Mouse (Mus musculus) ovary, adult 10 weeks (tissue): Measurements from ENCODE around the gene Cxcl15. TPM values are rescaled to one million over a fixed set of nuclear protein-coding genes. Genes with fewer than 3 reads are reported as not detected.

Source experiments
- polyA plus RNA-seq: library from polyadenylated mRNA; stranded (reverse); fragments of 350-450 nt; fragmentation: Illumina TruSeq; extraction: RNeasy Lipid Tissue Mini Kit (QIAGEN cat#74804); gene quantifications from one replicate; pipeline ENCODE4 v1.2.3, GENCODE M21; 2014

Gene Cxcl15
- polyA plus RNA-seq: 0.34 TPM

GRCm38 (mm10) chr5:90794195-90794625 is at the start of gene Cxcl15:
Gene Cxcl15, plus strand, starts transcription at chr5:90794534.

DNA sequence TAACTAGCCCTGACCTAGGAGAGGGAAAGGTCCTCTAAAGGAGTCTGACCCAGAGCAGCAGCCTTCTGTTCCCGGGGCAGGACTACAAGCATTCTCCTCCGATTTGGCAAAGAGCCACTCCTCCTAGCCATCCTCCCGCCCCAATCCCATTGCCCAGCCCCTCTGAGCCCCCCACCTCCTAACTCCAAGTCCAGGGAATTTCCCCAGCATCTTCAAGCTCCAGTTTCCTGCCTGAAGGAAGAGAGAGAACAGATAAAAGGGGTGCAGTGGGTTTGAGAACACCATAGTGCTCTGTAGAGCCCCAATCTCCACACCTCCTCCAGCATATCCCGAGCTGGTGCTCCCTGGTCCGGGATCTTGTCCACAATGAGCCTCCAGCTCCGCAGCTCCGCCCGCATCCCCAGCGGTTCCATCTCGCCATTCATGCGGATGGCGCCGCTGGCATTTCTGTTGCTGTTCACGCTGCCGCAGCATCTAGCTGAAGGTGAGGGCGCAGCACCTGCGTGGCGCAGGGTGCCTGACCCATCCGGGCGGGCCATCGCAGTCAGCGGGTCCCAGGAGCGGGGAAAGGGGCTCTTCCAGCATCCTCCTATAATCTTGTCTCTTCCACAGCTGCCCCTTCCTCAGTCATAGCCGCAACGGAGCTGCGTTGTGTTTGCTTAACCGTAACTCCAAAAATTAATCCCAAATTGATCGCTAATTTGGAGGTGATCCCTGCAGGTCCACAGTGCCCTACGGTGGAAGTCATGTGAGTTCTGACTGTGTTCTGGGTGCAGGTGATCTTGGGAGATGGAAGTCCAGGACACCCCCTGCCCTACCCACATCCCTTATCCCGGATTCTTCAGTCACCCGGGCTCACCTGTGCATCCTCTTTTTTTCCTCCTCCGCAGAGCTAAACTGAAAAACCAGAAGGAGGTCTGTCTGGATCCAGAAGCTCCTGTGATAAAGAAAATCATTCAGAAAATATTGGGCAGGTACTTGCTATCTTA is 35.0 kb upstream of the Cxcl15 start, which contains the start of gene Cxcl5:
TSS of gene Cxcl5 (plus strand) at position 284 of the 989 bp plus-strand sequence.

GRCm38 (mm10) chr5:90768218-90768617 is 26.1 kb upstream of the Cxcl15 start, which contains the start of gene Ppbp:
Gene Ppbp, plus strand, starts transcription at chr5:90768518.

GRCm38 (mm10) chr5:90771880-90772653 is 22.3 kb upstream of the Cxcl15 start, which contains the start of gene Pf4:
Gene Pf4, plus strand, starts transcription at chr5:90772435.

DNA sequence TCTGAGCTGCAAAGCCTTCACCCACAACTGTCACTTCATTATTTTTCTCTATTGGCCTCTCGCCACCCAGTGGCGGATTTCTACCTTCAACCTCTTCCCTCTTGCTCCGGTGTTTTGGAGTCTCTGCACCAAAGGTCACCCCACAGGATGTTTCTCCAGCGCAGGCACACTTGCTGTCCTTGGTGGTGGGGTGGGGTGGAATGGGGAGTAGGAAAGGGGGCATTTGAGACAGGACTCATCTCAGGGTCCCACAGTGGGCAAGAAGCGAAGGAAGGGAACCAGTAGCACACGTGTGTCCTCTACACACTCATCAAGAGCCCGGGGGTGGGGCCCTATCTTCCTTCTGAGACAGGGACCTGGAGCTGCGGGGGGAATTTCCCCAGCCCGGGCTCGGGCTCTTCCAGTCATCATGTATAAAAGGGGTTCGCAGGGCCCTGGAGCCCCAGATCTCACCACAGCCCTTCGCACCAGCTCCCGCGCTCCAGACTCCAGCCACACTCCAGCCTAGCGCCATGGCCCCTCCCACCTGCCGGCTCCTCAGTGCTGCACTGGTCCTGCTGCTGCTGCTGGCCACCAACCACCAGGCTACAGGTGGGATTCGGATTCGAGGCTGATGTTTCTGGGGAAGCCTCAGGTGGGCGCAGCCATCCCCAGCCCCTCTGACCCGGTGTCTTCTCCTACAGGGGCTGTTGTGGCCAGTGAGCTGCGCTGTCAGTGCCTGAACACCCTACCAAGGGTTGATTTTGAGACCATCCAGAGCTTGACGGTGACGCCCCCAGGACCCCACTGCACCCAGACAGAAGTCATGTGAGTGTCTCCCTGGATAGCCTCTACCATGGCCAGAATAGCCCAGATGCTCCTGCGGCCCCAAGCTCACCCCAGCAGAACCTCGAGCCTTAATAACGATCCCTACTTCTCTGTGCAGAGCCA is 8.4 kb upstream of the Cxcl15 start, which contains the start of gene Cxcl3:
TSS of gene Cxcl3 (plus strand) at position 445 of the 930 bp plus-strand sequence.

Other genes starting within 250 kb of the Cxcl15 start
- not detected for gene 5830473C10Rik, start 233.4 kb upstream of the Cxcl15 start, polyA plus RNA-seq
- 9.4 TPM for gene Rassf6, start 153.9 kb upstream of the Cxcl15 start, polyA plus RNA-seq
- 0.97 TPM for gene Cxcl5, start 35.2 kb upstream of the Cxcl15 start, polyA plus RNA-seq
- gene Ppbp, start 26.0 kb upstream of the Cxcl15 start, polyA plus RNA-seq: 0.91 TPM
- gene Pf4, start 22.1 kb upstream of the Cxcl15 start, polyA plus RNA-seq: 9.1 TPM
- 0.48 TPM for gene Cxcl3, start 8.4 kb upstream of the Cxcl15 start, polyA plus RNA-seq
- 4.6 TPM for gene Cxcl1, start 96.7 kb downstream of the Cxcl15 start, polyA plus RNA-seq
- 0.46 TPM for gene Cxcl2, start 109.3 kb downstream of the Cxcl15 start, polyA plus RNA-seq
- gene Mthfd2l, start 136.6 kb downstream of the Cxcl15 start, polyA plus RNA-seq: 69.7 TPM
- not detected for gene Epgn, start 232.9 kb downstream of the Cxcl15 start, polyA plus RNA-seq